Mouse (Mus musculus): ENCODE measurements at regions not wholly inside any gene's neighbourhood (a gene's known extent, or its start where the extent isn't known, plus 50 kb on each side); places are given as distances from the start of the nearest gene placed in this dataset.
"Not testable (repeated sequence)": the region's sequence is repeated elsewhere in the genome, so short reads cannot be mapped to it uniquely, and the experiment has no call there.

GRCm38 (mm10) chr12:92904382-92904781 is 1055.4 kb upstream of the Sel1l start:
- Histone ChIP-seq H3K4me3 (ENCODE audit: insufficient read depth, low read length) (no peak overlapping the region), H3K4me1 (ENCODE audit: control insufficient read depth, insufficient read depth, low read length) (no peaks in the 10 kb centered on the region), H3K27ac (ENCODE audit: insufficient read depth, low read depth, low read length) (no peak overlapping the region)
- TF ChIP-seq CTCF (IDR thresholded peaks at IDR 0.05; ENCODE audit: low read depth, low read length) = no peak
- TF ChIP-seq POLR2A (IDR thresholded peaks at IDR 0.05; ENCODE audit: borderline replicate concordance, low read depth, low read length) = no peak

- Histone ChIP-seq H3K4me1 (ENCODE audit: control insufficient read depth, insufficient read depth, low read length) (peaks cover 3% of the 10 kb centered on the region), H3K4me3 (ENCODE audit: insufficient read depth, low read length) (no peak overlapping the region), H3K27ac (ENCODE audit: insufficient read depth, low read depth, low read length) (peak overlapping the region; percentile 10)
- no peak for TF ChIP-seq POLR2A (IDR thresholded peaks at IDR 0.05; ENCODE audit: borderline replicate concordance, low read depth, low read length)
- no peak for TF ChIP-seq CTCF (IDR thresholded peaks at IDR 0.05; ENCODE audit: low read depth, low read length)
Measured at GRCm38 (mm10) chr12:92892315-92892714, 1043.4 kb upstream of the Sel1l start.

- H3K4me1 ChIP-seq (ENCODE audit: control insufficient read depth, insufficient read depth, low read length); H3K27ac ChIP-seq (ENCODE audit: insufficient read depth, low read depth, low read length); H3K4me3 ChIP-seq (ENCODE audit: insufficient read depth, low read length): not testable (repeated sequence)
Measured at GRCm38 (mm10) chr12:92891663-92892062, 1042.7 kb upstream of the Sel1l start.

- not testable (repeated sequence) for H3K4me3 ChIP-seq (ENCODE audit: insufficient read depth, low read length); H3K4me1 ChIP-seq (ENCODE audit: control insufficient read depth, insufficient read depth, low read length); H3K27ac ChIP-seq (ENCODE audit: insufficient read depth, low read depth, low read length)
Measured at GRCm38 (mm10) chr12:92891126-92891525, 1042.2 kb upstream of the Sel1l start.

- Histone ChIP-seq H3K4me3 (ENCODE audit: insufficient read depth, low read length) (no peak overlapping the region), H3K4me1 (ENCODE audit: control insufficient read depth, insufficient read depth, low read length) (peaks cover 3% of the 10 kb centered on the region), H3K27ac (ENCODE audit: insufficient read depth, low read depth, low read length) (no peak overlapping the region)
- no peak for TF ChIP-seq CTCF (IDR thresholded peaks at IDR 0.05; ENCODE audit: low read depth, low read length)
Measured at GRCm38 (mm10) chr12:92887747-92888146, 1038.8 kb upstream of the Sel1l start.

GRCm38 (mm10) chr12:92886394-92887075 is 1037.6 kb upstream of the Sel1l start:
- H3K4me3 ChIP-seq (ENCODE audit: insufficient read depth, low read length); H3K27ac ChIP-seq (ENCODE audit: insufficient read depth, low read depth, low read length); H3K4me1 ChIP-seq (ENCODE audit: control insufficient read depth, insufficient read depth, low read length): not testable (repeated sequence)

GRCm38 (mm10) chr12:92884014-92884413 is 1035.1 kb upstream of the Sel1l start:
- H3K4me3 ChIP-seq (ENCODE audit: insufficient read depth, low read length); H3K27ac ChIP-seq (ENCODE audit: insufficient read depth, low read depth, low read length); H3K4me1 ChIP-seq (ENCODE audit: control insufficient read depth, insufficient read depth, low read length): not testable (repeated sequence)

GRCm38 (mm10) chr12:92883091-92883490 is 1034.1 kb upstream of the Sel1l start:
- not testable (repeated sequence) for H3K4me3 ChIP-seq (ENCODE audit: insufficient read depth, low read length); H3K27ac ChIP-seq (ENCODE audit: insufficient read depth, low read depth, low read length); H3K4me1 ChIP-seq (ENCODE audit: control insufficient read depth, insufficient read depth, low read length)

- not testable (repeated sequence) for H3K4me1 ChIP-seq (ENCODE audit: control insufficient read depth, insufficient read depth, low read length); H3K27ac ChIP-seq (ENCODE audit: insufficient read depth, low read depth, low read length)
Measured at GRCm38 (mm10) chr12:92882540-92882939, 1033.6 kb upstream of the Sel1l start.

GRCm38 (mm10) chr12:92873602-92874001 is 1024.6 kb upstream of the Sel1l start:
- Histone ChIP-seq H3K27ac (ENCODE audit: insufficient read depth, low read depth, low read length) (no peak overlapping the region), H3K4me1 (ENCODE audit: control insufficient read depth, insufficient read depth, low read length) (no peaks in the 10 kb centered on the region), H3K4me3 (ENCODE audit: insufficient read depth, low read length) (no peak overlapping the region)
- TF ChIP-seq POLR2A (IDR thresholded peaks at IDR 0.05; ENCODE audit: borderline replicate concordance, low read depth, low read length) = no peak
- no peak for TF ChIP-seq CTCF (IDR thresholded peaks at IDR 0.05; ENCODE audit: low read depth, low read length)

More at GRCm38 (mm10) chr12:92882540-92882939, 1033.6 kb upstream of the Sel1l start:
- H3K4me3 ChIP-seq (ENCODE audit: insufficient read depth, low read length) = not testable (repeated sequence)

GRCm38 (mm10) chr12:92869336-92869735 is 1020.4 kb upstream of the Sel1l start:
- no peak for TF ChIP-seq POLR2A (IDR thresholded peaks at IDR 0.05; ENCODE audit: borderline replicate concordance, low read depth, low read length)
- TF ChIP-seq CTCF (IDR thresholded peaks at IDR 0.05; ENCODE audit: low read depth, low read length) = no peak
- Histone ChIP-seq H3K27ac (ENCODE audit: insufficient read depth, low read depth, low read length) (no peak overlapping the region), H3K4me3 (ENCODE audit: insufficient read depth, low read length) (no peak overlapping the region), H3K4me1 (ENCODE audit: control insufficient read depth, insufficient read depth, low read length) (no peaks in the 10 kb centered on the region)
